ENCODE assay signal across 8 mouse cellular contexts in the genomic region with DNA sequence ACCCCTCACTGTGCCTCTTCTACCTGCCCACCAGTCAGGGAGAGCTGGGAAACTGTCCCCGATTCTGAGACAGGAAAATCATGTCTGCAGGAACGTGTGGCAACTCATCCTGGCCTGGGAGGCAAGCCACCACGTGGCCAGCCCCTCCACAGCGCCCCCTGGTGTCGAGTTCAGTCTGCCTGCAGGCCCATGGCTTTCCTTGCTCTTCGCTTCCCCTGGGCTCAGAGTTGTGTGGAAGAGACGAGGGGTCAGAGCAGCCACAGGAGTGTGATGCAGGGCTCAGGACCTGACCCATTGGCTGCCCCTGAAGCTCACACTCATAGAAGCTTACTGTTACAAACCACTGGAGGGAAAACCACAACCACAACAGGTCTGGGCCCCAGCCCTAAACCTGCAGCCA. TPM values are rescaled to one million over a fixed set of nuclear protein-coding genes. Genes with fewer than 3 reads are reported as not detected.
DNase-seq lines count a peak whose midpoint lies in the region; ATAC-seq and TF ChIP-seq lines count a peak whose summit lies in the region.

No protein-coding gene starts in this region.

- H3K4me1 ChIP-seq in intestine, postnatal 0 days (replicated peaks; ENCODE audit: control insufficient read depth, insufficient read depth, low read length): no peaks in the 10 kb centered on the region; the same call in 1 of the 2 replicates

- no peaks in the 10 kb centered on the region for H3K9me3 ChIP-seq in intestine, postnatal 0 days (ENCODE audit: control insufficient read depth)

- H3K9ac ChIP-seq in intestine, postnatal 0 days (ENCODE audit: low read depth, low read length): no peak overlapping the region; the same call in 1 of the 2 replicates

- WGBS in intestine, postnatal 0 days: 22% methylated on average over 7 of the region's 7 CpGs

- H3K4me2 ChIP-seq in intestine, postnatal 0 days (replicated peaks; ENCODE audit: low read depth): peak overlapping the region; percentile 30; the same call in 1 of the 2 replicates

- peak; percentile 97 for TF ChIP-seq CTCF in intestine, postnatal 0 days (IDR thresholded peaks at IDR 0.05; ENCODE audit: low read depth)

- H3K27me3 ChIP-seq in intestine, postnatal 0 days (replicated peaks; ENCODE audit: control insufficient read depth, insufficient read depth, low read length): no peaks in the 10 kb centered on the region

- H3K27ac ChIP-seq in intestine, postnatal 0 days (ENCODE audit: low read depth, low read length): peak overlapping the region; percentile 50

- no peak overlapping the region for H3K4me3 ChIP-seq in intestine, postnatal 0 days (ENCODE audit: low read depth, low read length)

- ATAC-seq in cerebellum, adult (ENCODE audit: insufficient number of reproducible peaks, low FRiP score, low TSS enrichment): no peak
- ATAC-seq in intestine, postnatal 0 days: peak; percentile 37; the same call in 1 of the 2 replicates

- peak; percentile 39 for DNase-seq in cerebellum, adult 11 months
- peak; percentile 73 for DNase-seq in NIH3T3 (ENCODE audit: low read depth)
- DNase-seq in cerebellum, adult 9-11 months: peak; percentile 47
- DNase-seq in gastrocnemius, postnatal 10 days: peak; percentile 95
- DNase-seq in lung, postnatal 36 days: peak; percentile 86
- DNase-seq in spleen, adult 12 weeks (ENCODE audit: low spot score): peak; percentile 69

- H3K36me3 ChIP-seq in intestine, postnatal 0 days (ENCODE audit: control insufficient read depth, insufficient read depth): peaks cover 30% of the 10 kb centered on the region; the same call in 1 of the 2 replicates

RNA-seq across cellular contexts. Expression of a gene that starts 13.5 kb away (rescaled TPM):
- 10 to 100 TPM; 10.9 to 18.6 TPM for total RNA-seq in gastrocnemius, postnatal 10 days (2021)
- 54.7 and 60.6 TPM in 2 replicates for polyA plus RNA-seq in intestine, postnatal 0 days (2015; fragmentation: Nextera tagmentation; extraction: Ambion mirVana)

RNA-seq across cellular contexts. Expression of a gene that starts 41.6 kb away (rescaled TPM):
- 1 to 10 TPM; 6.4 to 7.3 TPM for total RNA-seq in gastrocnemius, postnatal 10 days (2021)
- polyA plus RNA-seq in intestine, postnatal 0 days (2015; fragmentation: Nextera tagmentation; extraction: Ambion mirVana): 8.4 and 9.0 TPM in 2 replicates

Comparison
In these comparisons a context has a peak if more than half of its experiments do, and no peak if none do; other contexts are left out.
1. DNase-seq: peak in every context shown above with its lines; median percentile 95 in gastrocnemius, postnatal 10 days; 86 in lung, postnatal 36 days; 73 in NIH3T3; 69 in spleen, adult 12 weeks; 47 in cerebellum, adult 9-11 months; 39 in cerebellum, adult 11 months.